Mouse (Mus musculus) activated CD4-positive, CD25-positive, alpha-beta regulatory T cell, adult 4 months (primary cell): ENCODE measurements at regions not wholly inside any gene's neighbourhood (a gene's known extent, or its start where the extent isn't known, plus 50 kb on each side); places are given as distances from the start of the nearest gene placed in this dataset.

Experiments
- ATAC-seq: one replicate; pipeline ENCODE4 v1.8.0; 2017

DNA sequence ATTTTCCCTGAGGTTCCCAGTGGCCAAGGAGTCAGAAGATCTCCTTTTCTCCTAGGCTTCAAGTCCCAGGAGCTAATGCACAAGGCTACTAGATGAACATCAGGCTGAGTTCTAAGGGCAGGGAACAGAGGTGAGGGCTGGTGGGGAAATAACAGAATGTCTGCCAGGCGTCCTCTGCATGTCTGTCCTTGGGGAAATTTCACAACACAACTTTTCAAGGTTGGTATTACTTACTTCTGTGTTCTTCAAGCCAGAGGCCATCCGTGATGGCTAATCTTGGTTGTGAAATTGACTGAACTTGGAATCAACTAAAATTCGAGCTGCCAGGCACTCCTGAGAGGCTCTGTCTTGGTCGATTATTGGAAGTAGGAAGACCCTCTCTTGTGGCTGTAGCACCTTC, 416.6 kb downstream of the Vrk1 start:
- ATAC-seq = no peak

DNA sequence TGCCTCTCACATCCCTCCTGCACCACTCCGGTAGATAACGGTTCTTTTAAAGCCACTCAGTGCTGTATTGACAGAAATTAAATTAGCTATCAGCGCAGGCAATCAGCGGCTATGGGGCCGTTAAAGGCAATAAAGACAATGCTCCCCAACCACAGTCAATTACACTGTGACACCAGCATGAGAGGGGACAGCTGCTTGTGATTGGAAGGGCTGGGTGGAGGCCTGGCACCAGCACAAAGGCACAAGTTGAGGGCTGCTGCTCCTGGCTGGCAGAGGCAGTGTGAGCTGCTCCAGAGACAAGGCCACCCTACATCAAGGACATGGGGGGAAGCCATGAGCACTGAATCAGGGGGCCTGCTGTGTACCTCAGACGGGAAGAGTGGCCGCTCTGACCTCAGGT, 420.0 kb downstream of the Vrk1 start:
- no peak for ATAC-seq

DNA sequence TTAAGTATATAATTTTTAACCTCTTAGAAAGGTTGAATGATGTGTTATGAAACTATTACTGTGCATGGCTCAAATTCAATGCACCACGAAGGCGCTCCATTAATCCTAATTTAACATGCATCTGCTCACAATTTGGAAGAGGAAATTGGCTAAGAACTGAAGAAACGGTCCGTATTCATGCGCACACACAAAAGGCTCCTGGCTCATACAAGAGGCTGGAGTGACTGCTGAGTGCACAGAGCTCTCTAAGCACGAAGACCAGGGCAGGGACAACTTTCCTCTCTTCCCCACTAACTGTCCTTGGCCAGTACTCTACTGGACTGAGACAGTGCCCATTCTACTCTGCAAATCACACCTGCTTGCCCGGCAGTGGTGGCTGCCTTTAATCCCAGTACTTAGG, 435.1 kb downstream of the Vrk1 start:
- no peak for ATAC-seq

DNA sequence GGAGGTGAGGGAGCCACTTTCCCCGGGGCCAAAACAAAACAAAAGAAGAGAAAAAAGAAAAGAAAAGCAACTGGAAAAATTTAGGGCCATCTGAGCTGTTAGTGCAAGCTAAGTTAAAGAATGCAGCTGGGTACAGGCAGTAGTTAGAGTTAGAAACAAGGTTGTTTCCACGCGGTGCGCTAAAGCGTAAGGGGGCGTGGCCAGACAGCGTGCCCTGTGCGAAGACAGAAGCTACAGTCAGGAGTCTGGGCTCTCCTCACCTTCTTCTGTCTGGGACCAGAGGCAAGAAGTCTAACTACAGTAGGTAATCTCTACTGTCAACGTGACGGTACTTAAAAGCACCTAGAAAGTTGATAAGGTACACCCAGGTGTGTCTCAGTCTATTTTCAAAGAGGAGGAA, 435.9 kb downstream of the Vrk1 start:
- no peak for ATAC-seq

DNA sequence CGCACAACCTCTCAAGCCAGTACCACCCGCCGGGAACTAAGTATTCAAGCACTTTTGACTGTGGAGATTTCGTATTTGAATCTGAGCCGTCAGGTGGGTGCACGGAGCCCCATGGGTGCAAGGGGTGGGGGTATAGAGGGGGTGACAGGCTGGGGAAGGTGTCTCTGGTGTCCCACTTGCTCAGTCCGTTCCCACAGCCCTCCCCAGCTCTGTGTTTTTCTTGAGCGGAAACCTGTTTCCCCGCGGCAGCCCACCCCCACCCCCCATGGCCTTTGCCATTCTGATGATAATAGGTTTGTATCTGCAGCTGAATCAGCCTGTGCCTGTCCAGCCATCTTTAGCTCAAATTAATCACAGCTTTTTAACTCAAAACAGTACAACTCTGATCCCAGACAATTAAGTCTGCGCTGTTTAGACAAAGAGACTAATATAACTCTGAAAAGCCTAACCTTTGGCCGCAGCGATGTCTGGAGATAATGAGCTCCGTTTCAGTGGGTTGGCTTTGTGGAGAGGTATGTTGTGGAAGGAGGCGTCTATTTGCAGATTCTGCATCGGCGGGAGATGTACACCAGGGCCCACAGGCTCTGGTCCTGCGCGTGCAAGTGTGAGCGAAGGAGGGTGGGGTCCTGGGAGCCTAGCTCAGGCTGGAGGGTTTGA, 437.0 kb downstream of the Vrk1 start:
- ATAC-seq = no peak

DNA sequence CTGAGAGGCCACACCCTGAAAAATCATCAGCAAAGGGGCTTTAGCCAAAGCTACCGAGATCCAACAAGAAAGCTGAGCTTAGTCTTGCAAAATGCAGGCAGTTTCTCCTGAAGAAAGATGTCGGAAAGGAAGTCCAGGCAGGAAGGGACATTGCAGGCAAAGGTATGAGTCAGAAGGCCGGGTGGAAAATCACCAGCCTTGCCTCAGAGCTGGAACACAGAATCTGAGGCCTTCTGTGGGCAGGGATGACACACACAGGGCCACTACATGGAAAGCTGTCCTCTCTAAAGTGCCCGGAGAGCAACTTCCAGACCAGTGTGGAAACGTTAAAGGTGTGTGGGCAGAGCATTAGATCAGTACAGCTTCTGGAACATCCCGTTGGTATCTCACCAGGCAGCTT, 438.5 kb downstream of the Vrk1 start:
- no peak for ATAC-seq

DNA sequence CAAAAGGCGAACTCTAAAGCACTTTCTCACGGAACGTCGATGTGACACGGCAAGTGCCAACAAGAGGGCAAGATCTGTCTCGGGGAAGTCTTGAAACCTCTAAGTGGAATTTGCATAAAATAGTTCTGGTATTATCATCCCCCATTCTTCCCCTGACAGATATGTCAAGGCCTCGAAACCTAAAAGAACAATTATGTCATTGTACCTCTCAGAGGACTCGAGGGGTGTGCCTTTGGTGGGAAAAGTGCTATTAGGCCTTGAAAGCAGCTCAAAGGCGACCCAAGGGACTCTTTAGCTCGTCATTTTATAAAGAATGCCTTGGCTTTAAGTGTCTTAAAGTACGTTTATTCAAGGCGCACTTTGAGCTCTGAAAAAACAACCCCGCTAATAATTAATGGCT, 443.5 kb downstream of the Vrk1 start:
- no peak for ATAC-seq

DNA sequence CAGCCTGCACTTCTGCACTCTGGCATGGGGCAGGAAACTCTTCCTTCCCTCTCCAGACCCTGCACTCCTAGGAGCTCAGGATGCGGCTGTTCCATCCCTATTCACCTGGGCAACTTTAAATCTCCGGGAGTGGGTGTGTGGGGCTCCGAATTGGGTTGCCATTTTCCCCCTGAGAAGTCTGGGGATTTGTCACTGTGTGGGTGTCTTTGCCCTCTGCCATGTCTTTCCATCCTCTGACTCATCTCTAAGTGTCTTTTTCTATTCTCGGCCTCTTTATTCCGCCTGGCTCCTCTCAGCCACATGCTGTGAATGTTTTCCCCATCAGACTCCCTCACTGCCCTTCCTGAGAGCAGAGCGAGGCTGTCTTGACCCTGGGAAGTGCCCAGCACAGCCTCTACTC, 448.2 kb downstream of the Vrk1 start:
- ATAC-seq = no peak

DNA sequence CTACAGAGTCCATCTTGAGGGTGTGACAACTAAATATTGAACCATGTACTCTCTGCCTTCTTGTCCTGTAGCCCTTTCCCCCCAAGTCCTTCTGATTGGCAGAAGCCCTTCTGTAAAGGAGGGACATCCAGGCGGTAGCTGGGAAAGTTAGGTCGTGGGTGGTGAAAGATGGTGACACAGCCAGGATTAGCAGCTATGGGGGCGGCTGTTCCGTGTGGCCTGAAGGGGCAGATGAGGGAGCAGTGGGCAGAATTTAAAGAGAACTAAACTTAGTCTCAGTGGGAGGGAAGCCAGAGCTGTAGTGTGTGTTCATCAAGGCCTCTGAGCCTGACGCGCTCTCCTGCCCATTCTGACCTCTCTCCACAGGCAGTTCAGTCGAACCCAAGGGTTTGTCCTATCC, 450.6 kb downstream of the Vrk1 start:
- ATAC-seq = no peak

DNA sequence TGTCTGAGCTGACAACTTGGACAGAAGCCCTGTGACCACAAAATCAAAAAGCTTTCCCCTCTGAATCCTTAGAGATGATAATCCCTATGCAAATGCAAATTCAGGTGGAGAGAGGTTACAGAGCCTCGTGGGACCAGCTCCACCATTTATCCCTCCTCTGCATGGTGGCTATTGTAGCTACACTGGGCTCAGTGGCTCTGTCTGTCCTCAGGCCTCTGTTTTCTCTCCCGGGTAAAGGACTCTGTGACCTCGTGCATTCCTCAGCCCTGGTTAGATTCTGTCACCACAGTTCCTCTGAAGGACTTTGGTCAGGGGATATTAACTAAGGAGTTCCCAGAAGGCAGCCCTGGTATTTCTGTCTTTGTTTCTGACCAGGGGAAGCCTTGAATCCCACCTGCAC, 452.3 kb downstream of the Vrk1 start:
- ATAC-seq = no peak

DNA sequence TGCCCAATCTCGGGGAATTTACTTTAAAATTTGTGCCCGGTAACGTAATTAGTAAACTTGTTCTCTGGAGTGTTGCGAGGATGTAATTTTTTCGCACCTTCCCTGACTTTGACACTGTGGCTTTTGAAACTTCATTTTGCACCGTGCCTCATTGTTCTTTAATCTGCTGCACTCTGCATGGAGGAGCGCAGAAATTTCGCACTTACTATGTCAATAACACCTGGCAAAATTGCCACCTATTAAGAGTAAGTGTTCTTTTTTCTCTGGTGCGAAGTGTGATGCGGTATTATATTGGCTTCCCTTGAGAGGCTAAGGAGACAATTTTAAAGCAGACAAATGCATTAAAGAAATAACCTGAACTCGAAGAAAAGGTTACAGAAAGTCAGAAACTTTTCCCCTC, 454.7 kb downstream of the Vrk1 start:
- no peak for ATAC-seq

DNA sequence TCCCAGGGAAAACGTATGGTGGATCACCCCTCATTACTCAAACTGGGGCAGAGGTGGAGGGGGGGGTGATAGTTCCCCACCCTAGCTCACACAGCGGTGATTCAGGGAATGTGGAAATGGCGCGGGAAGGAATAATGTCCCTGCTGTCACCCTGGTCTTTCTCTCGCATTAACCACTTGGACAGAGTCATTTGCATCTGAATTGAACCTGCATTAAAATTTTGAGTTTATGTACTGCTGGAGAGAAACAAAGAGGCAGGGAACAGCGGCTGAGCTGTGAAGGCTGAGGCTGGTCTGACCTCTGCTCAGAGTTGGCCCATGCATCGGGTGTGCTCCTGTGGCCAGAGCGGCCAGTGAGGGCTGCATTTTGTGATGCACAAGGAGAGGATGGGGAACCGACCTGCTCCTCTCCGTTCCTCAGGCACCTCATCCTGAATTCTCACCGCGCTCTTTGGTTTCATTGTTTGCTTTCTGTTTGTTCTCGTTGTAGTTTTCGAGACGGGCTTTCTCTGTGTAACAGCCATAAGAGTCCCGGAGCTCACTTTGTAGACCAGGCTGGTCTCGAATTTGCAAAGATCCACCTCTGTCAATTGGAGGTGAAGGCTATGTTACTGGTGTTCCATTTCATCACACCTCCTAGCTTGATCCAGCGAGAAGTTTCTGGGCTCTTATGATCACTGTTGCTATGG, 458.3 kb downstream of the Vrk1 start:
- no peak for ATAC-seq

DNA sequence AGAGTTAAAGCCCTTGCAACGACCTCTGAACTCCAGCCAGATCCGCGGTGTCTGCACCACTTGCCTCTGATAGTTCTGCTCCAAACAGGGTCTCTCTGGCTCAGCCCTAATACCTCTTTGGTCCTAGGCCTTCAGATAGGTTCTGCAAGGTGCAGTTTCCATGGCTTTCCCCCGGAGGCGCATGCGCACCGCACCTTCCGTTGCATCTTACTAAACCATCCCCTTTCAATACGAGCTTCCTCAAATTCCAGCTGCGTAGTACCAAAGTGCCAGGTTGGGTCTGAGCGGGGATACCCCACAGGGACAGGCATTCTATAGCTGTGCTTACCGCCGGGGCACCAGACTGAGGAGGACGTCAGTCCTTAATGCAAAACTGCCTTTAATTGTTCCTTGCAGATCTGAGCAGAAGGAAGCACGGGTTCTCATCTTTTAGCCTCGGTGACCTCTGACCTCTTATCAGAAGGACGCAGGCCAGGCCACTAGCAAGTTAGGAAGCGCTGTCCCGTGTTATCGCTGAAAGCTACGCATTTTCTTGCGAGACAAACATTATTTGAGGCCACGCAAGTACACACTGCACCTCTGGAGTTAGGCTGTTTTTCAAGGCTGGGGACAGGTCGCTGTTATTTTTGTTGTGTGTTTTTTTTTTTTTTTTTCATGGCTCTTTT, 464.6 kb downstream of the Vrk1 start:
- no peak for ATAC-seq

DNA sequence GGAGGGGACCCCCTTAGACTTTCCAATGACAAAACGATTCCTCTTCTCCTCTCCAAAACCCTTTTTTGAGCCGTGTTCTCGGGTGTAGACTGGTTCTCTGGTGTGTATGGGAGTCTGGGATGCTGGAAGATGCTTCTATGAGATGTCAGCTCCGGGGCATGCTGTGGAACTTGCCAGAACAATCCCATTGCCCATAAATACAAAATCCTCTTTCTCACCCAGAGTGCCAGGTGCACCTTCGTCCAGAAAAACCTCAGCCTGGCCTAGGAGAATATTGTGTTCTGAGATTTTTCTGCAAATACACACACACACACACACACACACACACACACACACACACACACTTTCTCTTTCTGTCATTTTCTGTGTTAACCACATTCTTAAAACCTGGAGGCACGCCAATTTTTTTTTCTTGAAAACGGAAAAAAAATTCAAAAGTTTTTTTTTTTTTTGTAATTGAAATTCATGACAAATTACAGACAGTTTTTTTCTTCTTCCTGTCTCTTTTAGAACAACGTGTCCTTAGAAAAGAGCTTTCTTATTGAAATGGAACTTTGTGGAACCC, 465.5 kb downstream of the Vrk1 start:
- peak; percentile 34 for ATAC-seq

DNA sequence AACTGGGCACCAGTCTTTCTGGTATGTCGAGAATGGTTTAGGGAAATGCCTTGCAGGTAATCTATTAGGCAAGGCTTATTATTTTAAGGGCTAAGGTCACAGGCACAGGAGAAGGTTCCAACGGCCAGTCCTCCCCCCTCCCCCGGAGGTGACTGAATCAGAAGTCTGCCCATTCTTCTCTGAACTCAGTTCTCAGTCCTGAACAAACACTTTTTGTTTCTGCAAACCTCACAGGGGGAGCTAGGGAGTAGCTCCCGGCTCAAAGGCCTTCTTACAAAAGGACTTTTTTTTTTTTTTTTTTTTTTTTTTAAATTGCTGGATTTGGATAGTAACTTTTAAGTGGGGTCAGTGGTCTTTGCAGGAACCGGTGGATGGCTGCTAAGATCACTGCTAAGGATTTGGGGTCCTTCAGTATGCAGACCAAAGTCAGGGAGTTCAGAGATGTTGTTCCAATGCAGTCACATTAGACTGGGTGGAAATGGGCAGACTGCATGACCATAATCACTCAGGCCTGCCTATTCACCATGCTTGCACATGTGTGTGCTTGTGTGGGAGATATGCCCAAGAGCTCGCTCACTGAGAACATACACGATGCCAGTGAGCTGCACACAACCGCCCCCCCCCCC, 467.1 kb downstream of the Vrk1 start:
- no peak for ATAC-seq

DNA sequence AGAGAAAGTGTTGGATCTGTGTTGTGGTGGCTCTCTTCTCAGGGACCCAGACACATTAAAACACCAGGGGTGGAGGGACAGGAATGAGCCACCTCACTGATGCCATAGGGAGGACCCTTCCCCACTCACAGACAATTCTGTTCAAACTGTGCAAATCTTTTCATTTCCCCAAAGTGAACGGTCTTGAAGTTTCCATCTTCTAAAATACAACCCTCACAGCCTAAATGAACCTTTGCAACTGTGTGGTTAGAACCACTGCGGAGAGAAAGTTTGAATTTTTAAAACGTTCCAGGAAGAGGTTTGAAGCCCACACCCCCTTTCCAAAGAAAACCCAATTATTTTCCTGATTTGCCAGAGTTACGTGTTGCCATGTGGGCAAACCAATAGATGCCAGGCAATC, 467.7 kb downstream of the Vrk1 start:
- no peak for ATAC-seq

DNA sequence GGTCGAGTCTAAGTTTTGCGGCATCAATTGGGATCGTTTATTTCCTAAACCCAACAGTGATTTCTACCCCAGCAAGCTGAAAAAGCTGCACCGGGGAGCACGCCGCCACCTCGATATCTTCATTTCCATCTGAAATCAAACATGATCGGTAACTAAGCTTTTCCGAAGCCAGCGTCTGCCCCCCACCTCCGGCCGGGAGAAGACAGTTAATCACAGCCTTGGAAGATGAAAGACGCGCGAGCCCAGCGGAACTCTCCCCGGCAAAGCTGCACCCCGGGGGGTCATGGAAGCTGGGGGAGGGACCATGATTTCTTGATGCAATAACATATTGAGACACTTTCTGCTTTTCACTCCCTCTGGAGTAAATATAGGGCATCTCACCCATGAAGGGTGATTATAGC, 468.4 kb downstream of the Vrk1 start:
- no peak for ATAC-seq

DNA sequence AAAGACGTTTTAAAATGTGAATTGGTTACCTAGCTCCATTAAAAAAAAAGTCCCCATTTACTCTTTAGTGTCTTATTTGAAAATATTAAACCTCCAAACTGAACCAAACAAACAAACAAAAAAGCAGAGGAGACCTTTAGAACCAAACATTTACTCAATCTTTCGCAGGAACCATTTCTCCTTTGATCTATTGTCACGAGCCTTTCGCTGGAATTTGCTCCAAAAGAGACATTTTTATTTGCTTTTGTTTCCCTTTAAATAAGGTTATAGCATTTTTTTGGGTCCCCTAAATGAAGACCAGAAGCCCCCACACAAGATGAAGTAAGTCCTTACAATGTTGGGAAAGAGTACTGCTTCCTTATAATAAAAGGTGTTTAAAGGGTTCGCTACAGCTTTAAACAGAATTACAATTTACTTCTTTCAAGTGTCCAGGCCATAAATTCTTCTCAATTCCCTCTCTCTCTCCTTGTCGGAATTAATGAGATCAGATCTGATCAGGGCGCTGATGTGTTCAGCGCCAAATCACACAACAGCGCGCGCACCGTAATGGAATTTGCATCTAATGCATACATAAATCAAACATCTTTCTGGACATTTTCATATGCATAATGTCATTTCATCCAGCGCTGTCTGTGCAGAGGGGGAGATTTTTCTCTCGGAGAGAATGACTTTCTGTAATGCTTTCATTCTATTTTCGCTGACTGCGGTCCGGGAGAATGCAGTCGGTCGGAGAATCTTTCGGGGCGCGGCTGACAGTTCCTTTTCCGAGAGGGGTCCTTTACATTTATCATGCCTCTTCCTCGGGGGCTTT, 469.2 kb downstream of the Vrk1 start:
- ATAC-seq = no peak

DNA sequence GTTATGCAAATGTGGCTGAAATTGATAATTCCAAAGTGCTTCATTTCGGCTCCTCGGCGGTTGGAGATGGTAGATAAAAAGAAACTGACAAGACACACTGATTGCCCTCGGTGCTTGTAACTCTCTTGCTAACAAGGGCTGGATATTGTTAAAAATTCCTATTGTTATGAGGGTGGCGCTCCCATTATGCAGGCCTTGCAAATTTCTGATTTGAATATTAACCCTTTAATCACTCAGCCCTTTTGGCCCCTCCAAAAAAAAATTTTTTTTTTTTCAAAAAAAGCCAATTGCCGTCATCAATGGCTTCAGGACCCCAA, 469.8 kb downstream of the Vrk1 start:
- ATAC-seq = no peak

DNA sequence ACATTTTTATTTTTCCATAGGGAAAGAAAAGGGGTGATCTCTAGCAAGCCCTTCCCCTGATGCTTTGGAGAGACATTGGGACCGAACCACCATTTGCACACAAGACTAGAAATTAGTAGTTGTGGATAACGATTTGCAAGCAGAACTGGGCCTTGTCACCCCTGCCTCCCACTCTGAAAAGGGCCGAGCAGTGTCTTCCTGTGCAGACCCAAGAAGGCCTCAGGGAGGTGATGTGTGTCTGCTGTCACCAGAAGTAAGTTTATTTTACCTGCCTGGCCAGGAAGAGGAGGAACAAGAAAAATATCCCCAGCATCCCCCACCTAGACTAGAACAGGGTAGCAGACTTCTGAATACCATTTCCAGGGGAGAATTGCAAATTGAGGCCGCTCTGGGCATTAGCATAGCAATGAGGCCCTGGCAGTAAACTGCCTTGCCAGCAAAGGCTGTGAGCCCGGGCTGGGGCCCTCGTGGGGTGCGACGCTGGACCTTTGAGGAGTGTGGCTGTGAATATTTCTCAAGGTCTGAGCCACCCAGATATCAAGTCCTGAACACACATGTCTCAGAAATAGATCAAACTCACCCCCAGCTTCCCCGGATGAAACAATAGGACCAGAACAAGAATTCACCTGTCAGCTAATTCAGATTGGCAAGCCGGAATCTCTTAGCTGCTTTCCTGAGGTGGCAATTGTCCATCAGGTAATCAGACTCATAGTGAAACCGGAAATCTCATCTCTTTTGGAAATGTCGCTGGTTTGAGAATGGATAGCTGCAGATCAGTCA, 470.4 kb downstream of the Vrk1 start:
- no peak for ATAC-seq

DNA sequence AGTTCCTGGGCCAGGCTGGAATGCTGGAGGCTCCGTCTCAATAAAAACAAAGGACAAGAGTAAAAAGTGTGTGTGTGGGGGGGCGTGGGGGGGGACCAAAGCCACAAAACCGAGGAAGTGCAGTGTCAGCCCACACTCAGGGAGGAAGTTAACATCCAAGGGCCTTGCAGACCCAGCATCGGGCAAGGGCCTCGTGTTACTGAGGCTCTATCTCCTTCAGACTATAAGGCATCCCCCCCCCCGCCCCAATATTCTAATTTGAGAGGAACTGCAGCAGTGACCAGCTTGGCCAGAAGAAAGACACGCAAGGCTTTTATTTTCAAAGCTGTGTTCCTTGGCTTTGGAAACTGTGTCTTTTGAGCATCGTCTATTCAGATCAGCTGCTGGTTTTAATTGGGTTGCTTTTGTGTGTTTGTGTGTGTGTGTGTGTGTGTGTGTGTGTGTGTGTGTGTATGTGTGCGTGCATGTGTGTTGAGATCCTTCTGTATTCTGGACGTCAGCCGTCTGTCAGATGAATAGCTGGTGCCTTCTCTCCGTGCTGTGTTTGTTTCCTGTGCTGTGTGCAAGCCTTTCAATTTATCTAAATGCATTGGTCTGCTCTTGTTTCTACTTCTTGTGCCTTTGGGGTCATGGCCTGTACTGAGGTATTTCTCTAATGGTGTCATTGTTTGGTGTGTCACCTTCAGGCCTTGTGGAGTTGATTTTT, 491.7 kb downstream of the Vrk1 start:
- no peak for ATAC-seq
